Mouse (Mus musculus): Measurements from ENCODE around the gene Arid3a. TPM values are rescaled to one million over a fixed set of nuclear protein-coding genes. Genes with fewer than 3 reads are reported as not detected.
A peak's percentile ranks its signal among the peaks of the same experiment; 100 is the strongest.

Gene Arid3a
- polyA plus RNA-seq, 1 experiment from 2014 or later = 9.0 TPM

DNA sequence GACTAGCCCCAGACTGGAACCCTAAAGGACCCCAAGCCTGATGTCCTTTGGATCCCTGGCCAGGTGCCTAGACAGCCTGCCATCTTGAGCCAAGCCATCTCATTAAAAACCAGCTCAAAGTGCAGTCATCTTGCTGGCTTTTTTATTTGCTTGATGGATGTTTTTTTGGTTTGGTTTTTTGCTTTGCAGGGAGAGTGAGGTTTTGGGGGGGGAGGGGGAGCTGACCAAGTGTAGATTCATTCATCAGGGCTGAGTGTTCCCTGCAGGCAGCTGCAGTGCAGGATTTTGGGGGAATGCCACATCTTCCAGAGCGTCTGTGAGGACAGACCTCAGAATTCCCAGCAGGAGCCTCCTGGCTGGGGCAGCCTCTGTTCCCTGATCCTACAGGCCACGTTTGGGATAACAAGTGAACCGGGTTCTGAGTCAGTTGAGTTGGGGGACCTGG lies 42.3 kb downstream of the Arid3a start:
- ATAC-seq (ENCODE audit: low FRiP score) = no peak
- 11% methylated on average over 3 of the region's 3 CpGs for WGBS
- no peak overlapping the region for H3K4me2 ChIP-seq (replicated peaks; ENCODE audit: low read depth, low read length)

DNA sequence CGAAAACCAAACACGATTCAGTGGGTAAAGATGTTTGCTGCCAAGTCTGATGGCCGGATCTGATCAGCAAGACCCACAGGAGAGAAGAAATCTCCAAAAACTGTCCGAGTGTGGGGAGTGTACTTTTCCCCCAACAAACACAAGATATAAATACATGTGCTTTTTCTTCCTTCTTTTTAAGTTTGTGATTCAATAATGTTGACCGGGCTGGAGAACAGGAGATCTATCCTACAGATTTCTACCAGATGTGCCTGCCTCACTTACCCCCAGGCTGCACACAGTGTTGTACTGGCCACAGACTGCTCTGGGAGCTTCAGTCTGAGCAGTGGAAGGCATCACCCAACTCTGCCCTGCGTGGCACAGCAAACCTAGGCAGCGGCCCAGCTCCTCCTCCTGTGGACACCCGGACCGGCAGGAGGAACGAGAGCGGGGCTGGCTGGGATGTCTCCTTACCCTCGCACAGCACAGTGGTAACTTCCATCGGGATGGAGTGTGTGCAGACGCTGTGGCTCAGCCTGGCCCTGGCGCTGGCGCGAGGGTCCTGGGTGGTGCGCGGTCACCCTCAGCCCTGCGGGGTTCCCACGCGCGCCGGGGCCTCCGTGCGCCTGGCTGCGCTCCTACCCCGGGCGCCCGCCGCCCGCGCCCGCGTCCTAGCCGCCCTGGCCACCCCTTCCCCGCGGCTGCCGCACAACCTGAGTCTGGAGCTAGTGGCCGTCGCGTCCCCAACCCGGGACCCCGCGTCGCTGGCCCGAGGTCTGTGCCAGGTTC lies 43.8 kb downstream of the Arid3a start, which contains the start of gene Grin3b:
Gene Grin3b, plus strand, starts transcription at position 301 of the 768 bp plus-strand sequence.
- Histone ChIP-seq H3K4me2 (replicated peaks; ENCODE audit: low read depth, low read length) (peak within 1 kb of the TSS; percentile 58), H3K27ac (ENCODE audit: low read depth, low read length) (no peak within 1 kb of the TSS), H3K9me3 (ENCODE audit: control insufficient read depth, low read length) (no peaks in the 10 kb centered on the region), H3K4me1 (replicated peaks; ENCODE audit: control insufficient read depth, insufficient read depth, low read length) (peaks cover 3% of the 10 kb centered on the region; the same call in 1 of the 2 replicates), H3K27me3 (ENCODE audit: control insufficient read depth, insufficient read depth, low read length) (peaks cover 24% of the 10 kb centered on the region), H3K4me3 (ENCODE audit: low read depth, low read length) (peak within 1 kb of the TSS; percentile 30), H3K9ac (ENCODE audit: low read depth, low read length) (peak within 1 kb of the TSS; percentile 33; the same call in 1 of the 2 replicates), H3K36me3 (ENCODE audit: control insufficient read depth, insufficient read depth, low read length) (peaks cover 17% of the 10 kb centered on the region)
- 9% methylated on average over 37 of the region's 47 CpGs for WGBS
- DNase-seq (ENCODE audit: low spot score) = peak; percentile 44
- no peak for ATAC-seq (ENCODE audit: low FRiP score)

More for the DNA sequence above, 42.3 kb downstream of the Arid3a start:
- H3K27ac ChIP-seq (ENCODE audit: low read depth, low read length) = no peak overlapping the region
- H3K36me3 ChIP-seq (ENCODE audit: control insufficient read depth, insufficient read depth, low read length) = peaks cover 17% of the 10 kb centered on the region
- DNase-seq (ENCODE audit: low spot score) = no peak
- no peak overlapping the region for H3K9ac ChIP-seq (ENCODE audit: low read depth, low read length)
- H3K9me3 ChIP-seq (ENCODE audit: control insufficient read depth, low read length) = no peaks in the 10 kb centered on the region
- H3K27me3 ChIP-seq (ENCODE audit: control insufficient read depth, insufficient read depth, low read length) = peaks cover 24% of the 10 kb centered on the region
- peaks cover 3% of the 10 kb centered on the region; the same call in 1 of the 2 replicates for H3K4me1 ChIP-seq (replicated peaks; ENCODE audit: control insufficient read depth, insufficient read depth, low read length)
- no peak overlapping the region for H3K4me3 ChIP-seq (ENCODE audit: low read depth, low read length)

DNA sequence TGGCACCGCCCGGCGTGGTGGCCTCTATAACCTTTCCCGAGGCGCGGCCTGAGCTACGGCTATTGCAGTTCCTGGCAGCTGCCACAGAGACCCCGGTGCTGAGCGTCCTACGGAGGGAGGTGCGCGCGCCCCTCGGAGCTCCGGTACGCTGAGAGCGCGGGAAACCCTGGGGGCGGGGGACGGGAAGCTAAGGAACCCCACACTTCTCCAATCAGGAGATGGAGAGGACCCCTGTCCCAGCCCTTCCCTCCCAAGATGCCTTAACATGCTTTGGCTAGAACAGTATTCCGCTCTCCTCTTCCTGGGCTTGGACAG lies 44.3 kb downstream of the Arid3a start:
- Histone ChIP-seq H3K9ac (ENCODE audit: low read depth, low read length) (peak overlapping the region; percentile 33; the same call in 1 of the 2 replicates), H3K4me1 (replicated peaks; ENCODE audit: control insufficient read depth, insufficient read depth, low read length) (peaks cover 3% of the 10 kb centered on the region; the same call in 1 of the 2 replicates), H3K9me3 (ENCODE audit: control insufficient read depth, low read length) (no peaks in the 10 kb centered on the region), H3K27ac (ENCODE audit: low read depth, low read length) (no peak overlapping the region), H3K36me3 (ENCODE audit: control insufficient read depth, insufficient read depth, low read length) (peaks cover 17% of the 10 kb centered on the region), H3K4me2 (replicated peaks; ENCODE audit: low read depth, low read length) (peak overlapping the region; percentile 58), H3K27me3 (ENCODE audit: control insufficient read depth, insufficient read depth, low read length) (peaks cover 24% of the 10 kb centered on the region), H3K4me3 (ENCODE audit: low read depth, low read length) (peak overlapping the region; percentile 30)
- 5% methylated on average over 21 of the region's 21 CpGs for WGBS
- DNase-seq (ENCODE audit: low spot score) (no peak), ATAC-seq (ENCODE audit: low FRiP score) (no peak)

DNA sequence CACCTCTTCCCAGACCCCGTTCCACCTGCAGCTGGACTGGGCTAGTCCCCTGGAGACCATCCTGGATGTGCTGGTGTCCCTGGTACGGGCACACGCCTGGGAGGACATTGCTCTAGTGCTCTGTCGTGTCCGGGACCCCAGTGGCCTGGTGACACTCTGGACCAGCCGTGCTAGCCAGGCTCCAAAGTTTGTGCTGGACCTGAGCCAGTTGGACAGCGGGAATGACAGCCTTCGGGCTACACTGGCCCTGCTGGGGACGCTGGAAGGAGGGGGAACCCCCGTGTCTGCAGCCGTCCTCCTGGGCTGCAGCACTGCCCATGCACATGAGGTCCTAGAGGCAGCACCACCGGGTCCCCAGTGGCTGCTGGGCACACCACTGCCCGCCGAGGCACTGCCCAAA lies 46.0 kb downstream of the Arid3a start:
- Histone ChIP-seq H3K4me2 (replicated peaks; ENCODE audit: low read depth, low read length) (no peak overlapping the region), H3K4me3 (ENCODE audit: low read depth, low read length) (no peak overlapping the region), H3K27me3 (ENCODE audit: control insufficient read depth, insufficient read depth, low read length) (peaks cover 24% of the 10 kb centered on the region), H3K4me1 (replicated peaks; ENCODE audit: control insufficient read depth, insufficient read depth, low read length) (peaks cover 3% of the 10 kb centered on the region; the same call in 1 of the 2 replicates), H3K9ac (ENCODE audit: low read depth, low read length) (no peak overlapping the region), H3K36me3 (ENCODE audit: control insufficient read depth, insufficient read depth, low read length) (peaks cover 20% of the 10 kb centered on the region), H3K9me3 (ENCODE audit: control insufficient read depth, low read length) (no peaks in the 10 kb centered on the region), H3K27ac (ENCODE audit: low read depth, low read length) (no peak overlapping the region)
- WGBS = 71% methylated on average over 14 of the region's 14 CpGs
- ATAC-seq (ENCODE audit: low FRiP score) (no peak), DNase-seq (ENCODE audit: low spot score) (no peak)

DNA sequence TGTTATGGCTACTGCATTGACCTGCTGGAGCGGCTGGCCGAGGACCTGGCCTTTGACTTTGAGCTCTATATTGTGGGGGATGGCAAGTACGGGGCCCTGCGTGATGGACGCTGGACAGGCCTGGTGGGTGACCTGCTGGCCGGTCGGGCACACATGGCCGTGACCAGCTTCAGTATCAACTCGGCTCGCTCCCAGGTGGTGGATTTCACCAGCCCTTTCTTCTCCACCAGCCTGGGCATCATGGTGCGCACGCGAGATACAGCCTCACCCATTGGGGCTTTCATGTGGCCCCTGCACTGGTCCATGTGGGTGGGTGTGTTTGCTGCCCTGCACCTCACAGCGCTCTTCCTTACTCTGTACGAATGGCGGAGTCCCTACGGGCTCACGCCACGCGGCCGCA lies 47.2 kb downstream of the Arid3a start:
- DNase-seq (ENCODE audit: low spot score) (no peak), ATAC-seq (ENCODE audit: low FRiP score) (no peak)
- WGBS = 87% methylated on average over 21 of the region's 21 CpGs
- no peak overlapping the region for H3K9ac ChIP-seq (ENCODE audit: low read depth, low read length)
- no peak overlapping the region for H3K27ac ChIP-seq (ENCODE audit: low read depth, low read length)
- no peaks in the 10 kb centered on the region for H3K9me3 ChIP-seq (ENCODE audit: control insufficient read depth, low read length)
- H3K27me3 ChIP-seq (ENCODE audit: control insufficient read depth, insufficient read depth, low read length) = peaks cover 24% of the 10 kb centered on the region
- no peak overlapping the region for H3K4me3 ChIP-seq (ENCODE audit: low read depth, low read length)
- H3K36me3 ChIP-seq (ENCODE audit: control insufficient read depth, insufficient read depth, low read length) = peaks cover 29% of the 10 kb centered on the region
- H3K4me2 ChIP-seq (replicated peaks; ENCODE audit: low read depth, low read length) = no peak overlapping the region
- H3K4me1 ChIP-seq (replicated peaks; ENCODE audit: control insufficient read depth, insufficient read depth, low read length) = peaks cover 3% of the 10 kb centered on the region; the same call in 1 of the 2 replicates

DNA sequence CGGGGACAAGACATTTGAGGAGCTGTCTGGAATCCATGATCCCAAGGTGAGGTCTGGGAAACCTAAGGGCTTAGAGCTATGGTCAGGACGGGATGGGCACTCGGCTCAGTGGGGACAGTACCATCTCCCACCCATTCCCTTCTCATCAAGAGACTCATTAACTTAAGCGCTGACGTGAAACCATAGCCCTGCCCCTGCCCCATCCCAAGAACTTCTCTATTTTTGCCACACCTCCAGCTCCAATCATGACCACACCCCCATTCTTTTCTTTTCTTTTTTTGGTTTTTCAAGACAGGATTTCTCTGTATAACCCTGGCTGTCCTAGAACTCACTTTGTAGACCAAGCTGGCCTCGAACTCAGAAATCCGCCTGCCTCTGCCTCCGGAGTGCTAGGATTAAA lies 47.8 kb downstream of the Arid3a start:
- Histone ChIP-seq H3K4me2 (replicated peaks; ENCODE audit: low read depth, low read length) (no peak overlapping the region), H3K4me3 (ENCODE audit: low read depth, low read length) (no peak overlapping the region), H3K36me3 (ENCODE audit: control insufficient read depth, insufficient read depth, low read length) (peaks cover 30% of the 10 kb centered on the region), H3K27me3 (ENCODE audit: control insufficient read depth, insufficient read depth, low read length) (peaks cover 20% of the 10 kb centered on the region), H3K9ac (ENCODE audit: low read depth, low read length) (no peak overlapping the region), H3K27ac (ENCODE audit: low read depth, low read length) (no peak overlapping the region), H3K9me3 (ENCODE audit: control insufficient read depth, low read length) (no peaks in the 10 kb centered on the region), H3K4me1 (replicated peaks; ENCODE audit: control insufficient read depth, insufficient read depth, low read length) (peaks cover 3% of the 10 kb centered on the region; the same call in 1 of the 2 replicates)
- no peak for ATAC-seq (ENCODE audit: low FRiP score)
- no peak for DNase-seq (ENCODE audit: low spot score)
- 87% methylated on average over 8 of the region's 8 CpGs for WGBS

DNA sequence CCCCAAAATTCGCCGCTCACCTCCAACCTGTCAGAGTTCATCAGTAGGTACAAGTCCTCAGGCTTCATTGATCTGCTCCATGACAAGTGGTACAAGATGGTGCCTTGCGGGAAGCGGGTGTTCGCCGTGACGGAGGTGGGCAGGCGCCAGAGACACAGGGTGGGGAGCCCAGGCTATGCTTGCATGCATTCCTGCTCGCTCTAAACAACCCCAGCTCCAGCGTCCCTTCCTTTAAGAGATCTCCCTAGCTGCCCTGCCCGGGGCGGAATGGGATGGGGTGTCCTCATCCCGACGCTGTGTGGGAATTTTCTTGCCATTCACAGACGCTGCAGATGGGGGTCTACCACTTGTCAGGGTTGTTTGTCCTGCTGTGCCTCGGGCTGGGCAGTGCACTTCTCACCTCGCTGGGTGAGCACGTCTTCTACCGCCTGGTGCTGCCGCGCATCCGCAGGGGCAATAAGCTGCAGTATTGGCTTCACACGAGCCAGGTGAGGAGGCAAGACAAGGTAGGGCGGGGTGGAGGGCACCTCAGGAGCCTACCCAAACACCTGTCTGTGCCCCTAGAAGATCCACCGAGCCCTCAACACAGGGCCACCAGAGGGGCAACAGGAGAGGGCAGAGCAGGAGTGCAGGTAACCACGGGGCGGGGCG lies 49.4 kb downstream of the Arid3a start:
- H3K9me3 ChIP-seq (ENCODE audit: control insufficient read depth, low read length) = no peaks in the 10 kb centered on the region
- ATAC-seq (ENCODE audit: low FRiP score) (no peak), DNase-seq (ENCODE audit: low spot score) (no peak)
- H3K4me3 ChIP-seq (ENCODE audit: low read depth, low read length) = no peak overlapping the region
- H3K4me2 ChIP-seq (replicated peaks; ENCODE audit: low read depth, low read length) = no peak overlapping the region
- peaks cover 30% of the 10 kb centered on the region for H3K36me3 ChIP-seq (ENCODE audit: control insufficient read depth, insufficient read depth, low read length)
- 86% methylated on average over 25 of the region's 28 CpGs for WGBS
- H3K27me3 ChIP-seq (ENCODE audit: control insufficient read depth, insufficient read depth, low read length) = peaks cover 10% of the 10 kb centered on the region
- H3K27ac ChIP-seq (ENCODE audit: low read depth, low read length) = no peak overlapping the region
- H3K9ac ChIP-seq (ENCODE audit: low read depth, low read length) = no peak overlapping the region
- H3K4me1 ChIP-seq (replicated peaks; ENCODE audit: control insufficient read depth, insufficient read depth, low read length) = no peaks in the 10 kb centered on the region

DNA sequence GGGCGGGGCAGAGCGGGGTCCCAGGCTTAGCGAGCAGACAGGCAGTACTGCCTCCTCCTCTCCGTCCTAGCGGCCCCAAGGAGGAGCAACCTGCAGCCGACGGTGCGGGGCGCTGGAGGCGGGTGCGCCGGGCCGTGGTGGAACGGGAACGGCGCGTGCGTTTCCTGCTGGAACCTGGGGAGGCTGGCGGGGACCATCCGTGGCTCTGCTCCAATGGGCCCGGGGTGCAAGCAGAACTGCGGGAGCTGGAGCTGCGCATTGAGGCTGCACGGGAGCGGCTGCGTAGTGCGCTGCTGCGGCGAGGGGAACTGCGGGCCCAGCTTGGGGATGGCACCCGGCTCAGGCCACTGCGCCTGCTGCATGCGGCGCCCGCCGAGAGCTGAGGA lies 49.9 kb downstream of the Arid3a start:
- no peak overlapping the region for H3K4me2 ChIP-seq (replicated peaks; ENCODE audit: low read depth, low read length)
- no peak overlapping the region for H3K4me3 ChIP-seq (ENCODE audit: low read depth, low read length)
- no peaks in the 10 kb centered on the region for H3K4me1 ChIP-seq (replicated peaks; ENCODE audit: control insufficient read depth, insufficient read depth, low read length)
- no peak overlapping the region for H3K27ac ChIP-seq (ENCODE audit: low read depth, low read length)
- no peak for DNase-seq (ENCODE audit: low spot score)
- peaks cover 7% of the 10 kb centered on the region for H3K27me3 ChIP-seq (ENCODE audit: control insufficient read depth, insufficient read depth, low read length)
- 79% methylated on average over 33 of the region's 36 CpGs for WGBS
- H3K9ac ChIP-seq (ENCODE audit: low read depth, low read length) = no peak overlapping the region
- no peak for ATAC-seq (ENCODE audit: low FRiP score)
- H3K36me3 ChIP-seq (ENCODE audit: control insufficient read depth, insufficient read depth, low read length) = peaks cover 30% of the 10 kb centered on the region
- H3K9me3 ChIP-seq (ENCODE audit: control insufficient read depth, low read length) = no peaks in the 10 kb centered on the region

All from hindbrain, embryonic 11.5 days (tissue).